Mouse (Mus musculus) intestine, embryonic 16.5 days (tissue): Measurements from ENCODE around the gene Mpv17l2. TPM values are rescaled to one million over a fixed set of nuclear protein-coding genes. Genes with fewer than 3 reads are reported as not detected.

ENCODE experiments used
- ATAC-seq: fragments of 200-750 bp; cut with Nextera tagmentation; 2 replicates; pipeline ENCODE4 v1.8.0; 2017; ENCODE audit warnings: moderate TSS enrichment, moderate library complexity
- H3K27ac ChIP-seq: fragments of 300-500 bp; sonication (generic); 2 replicates; pipeline ENCODE4 v1.5.1; 2014; ENCODE audit warnings: mild to moderate bottlenecking, low read length
- H3K27me3 ChIP-seq: fragments of 300-500 bp; sonication (generic); replicated peaks from 2 replicates; pipeline ENCODE4 v1.6.1; 2014; ENCODE audit warnings: low read length, control low read depth, mixed read lengths; ENCODE audit not compliant: control insufficient read depth, insufficient read depth
- H3K36me3 ChIP-seq: fragments of 300-500 bp; sonication (generic); 2 replicates; pipeline ENCODE4 v1.6.1; 2014; ENCODE audit warnings: low read length, control low read depth; ENCODE audit not compliant: control insufficient read depth, insufficient read depth
- H3K4me1 ChIP-seq: fragments of 300-500 bp; sonication (generic); 2 replicates; pipeline ENCODE4 v1.6.1; 2014; ENCODE audit warnings: low read length, control low read depth, mixed read lengths; ENCODE audit not compliant: control insufficient read depth, insufficient read depth
- H3K4me2 ChIP-seq: fragments of 300-500 bp; sonication (generic); 2 replicates; pipeline ENCODE4 v1.6.1; 2014; ENCODE audit warnings: low read depth, low read length, control low read depth
- H3K4me3 ChIP-seq: fragments of 300-500 bp; sonication (generic); 2 replicates; pipeline ENCODE4 v1.5.1; 2014; ENCODE audit warnings: mild to moderate bottlenecking, low read length
- H3K9ac ChIP-seq: fragments of 300-500 bp; sonication (generic); 2 replicates; pipeline ENCODE4 v1.6.1; 2014; ENCODE audit warnings: low read depth, low read length
- H3K9me3 ChIP-seq: fragments of 300-500 bp; sonication (generic); 2 replicates; pipeline ENCODE4 v1.6.1; 2016; ENCODE audit warnings: low read length, control low read depth; ENCODE audit not compliant: control insufficient read depth
- WGBS: fragments of 180-500 bp; shearing (Covaris S2); extraction: QIAGEN DNeasy Blood & Tissue Kit; methylation state at CpG from one replicate; pipeline ENCODE4 v1.1.7; 2014; 5-methylcytosine and 5-hydroxymethylcytosine counted together
- microRNA-seq: library from miRNA; unstranded; fragments of <30 nt; microRNA quantifications from one replicate; pipeline ENCODE4, GENCODE M21; 2016
- polyA plus RNA-seq: library from polyadenylated mRNA; unstranded; fragments of >200 nt; fragmentation: Nextera tagmentation; extraction: Ambion mirVana; gene quantifications from 2 replicates; pipeline ENCODE4 v1.2.1, GENCODE M21; 2015

The Mpv17l2 gene
- polyA plus RNA-seq, 1 experiment from 2014 or later: 79.8 TPM

GRCm38 (mm10) chr8:70709794-70710193, 51.0 kb downstream of the Mpv17l2 start:
- H3K9me3 ChIP-seq: no peaks in the 10 kb centered on the region
- no peaks in the 10 kb centered on the region for H3K27me3 ChIP-seq
- WGBS: 92% methylated on average over 9 of the region's 9 CpGs
- H3K4me3 ChIP-seq: no peak overlapping the region
- no peaks in the 10 kb centered on the region for H3K36me3 ChIP-seq
- no peaks in the 10 kb centered on the region for H3K4me1 ChIP-seq
- ATAC-seq: no peak
- no peak overlapping the region for H3K27ac ChIP-seq
- H3K4me2 ChIP-seq: no peak overlapping the region
- H3K9ac ChIP-seq: no peak overlapping the region

Small RNAs within 50 kb of the gene (microRNA-seq; reads per million reads assigned to microRNA genes)
- 0.68 reads per million for gene Mir7240

Other genes starting within 250 kb of the Mpv17l2 start
- 320 and 328 TPM in 2 replicates for gene Fkbp8, start 233.2 kb downstream of the Mpv17l2 start, polyA plus RNA-seq
- gene Kxd1, start 233.0 kb downstream of the Mpv17l2 start, polyA plus RNA-seq: 65.3 and 67.3 TPM in 2 replicates
- 16.6 and 17.7 TPM in 2 replicates for gene Ell, start 221.5 kb downstream of the Mpv17l2 start, polyA plus RNA-seq
- 105 and 121 TPM in 2 replicates for gene Isyna1, start 166.6 kb downstream of the Mpv17l2 start, polyA plus RNA-seq
- gene Ssbp4, start 152.1 kb downstream of the Mpv17l2 start, polyA plus RNA-seq: 63.2 and 73.9 TPM in 2 replicates
- gene Lrrc25, start 144.8 kb downstream of the Mpv17l2 start, polyA plus RNA-seq: 2.9 and 3.0 TPM in 2 replicates
- 3.6 and 3.7 TPM in 2 replicates for gene Gdf15, start 128.5 kb downstream of the Mpv17l2 start, polyA plus RNA-seq
- 88.3 and 101 TPM in 2 replicates for gene Pgpep1, start 100.6 kb downstream of the Mpv17l2 start, polyA plus RNA-seq
- 228 and 246 TPM in 2 replicates for gene Lsm4, start 87.7 kb downstream of the Mpv17l2 start, polyA plus RNA-seq
- 37.3 and 52.2 TPM in 2 replicates for gene Jund, start 62.0 kb downstream of the Mpv17l2 start, polyA plus RNA-seq
- gene Iqcn, start 57.5 kb downstream of the Mpv17l2 start, polyA plus RNA-seq: not detected in 2 replicates
- 3.3 and 4.1 TPM in 2 replicates for gene Gm3336, start 42.4 kb downstream of the Mpv17l2 start, polyA plus RNA-seq
- 0.28 and 0.64 TPM in 2 replicates for gene Pde4c, start 37.2 kb downstream of the Mpv17l2 start, polyA plus RNA-seq
- gene Rab3a, start 6.3 kb downstream of the Mpv17l2 start, polyA plus RNA-seq: 24.9 and 25.6 TPM in 2 replicates
- gene Pik3r2, start 15.8 kb upstream of the Mpv17l2 start, polyA plus RNA-seq: 63.7 and 65.3 TPM in 2 replicates
- gene Mast3, start 44.1 kb upstream of the Mpv17l2 start, polyA plus RNA-seq: 12.9 and 15.1 TPM in 2 replicates
- gene Il12rb1, start 47.5 kb upstream of the Mpv17l2 start, polyA plus RNA-seq: 0.27 and 0.34 TPM in 2 replicates
- gene Arrdc2, start 78.8 kb upstream of the Mpv17l2 start, polyA plus RNA-seq: 8.3 and 9.0 TPM in 2 replicates
- gene Kcnn1, start 102.3 kb upstream of the Mpv17l2 start, polyA plus RNA-seq: 1.0 and 1.2 TPM in 2 replicates
- gene Ccdc124, start 113.0 kb upstream of the Mpv17l2 start, polyA plus RNA-seq: 79.3 and 90.1 TPM in 2 replicates
- 0.31 and 0.32 TPM in 2 replicates for gene Slc5a5, start 131.8 kb upstream of the Mpv17l2 start, polyA plus RNA-seq
- 4,291 and 4,407 TPM in 2 replicates for gene Rpl18a, start 136.5 kb upstream of the Mpv17l2 start, polyA plus RNA-seq
- gene Map1s, start 145.0 kb upstream of the Mpv17l2 start, polyA plus RNA-seq: 32.6 and 34.3 TPM in 2 replicates